Mouse (Mus musculus) limb, embryonic 14.5 days (tissue): ENCODE data around the gene Mapre1. TPM values are rescaled to one million over a fixed set of nuclear protein-coding genes. Genes with fewer than 3 reads are reported as not detected.

ENCODE experiments used
- ATAC-seq: fragments of 200-750 bp; cut with Nextera tagmentation; 2 replicates; pipeline ENCODE4 v1.8.0; 2017; ENCODE audit warnings: low read depth, moderate number of reproducible peaks, moderate TSS enrichment; ENCODE audit not compliant: low FRiP score
- DNase-seq: peaks from one replicate; pipeline ENCODE4 v3.0.0-alpha.2; 2015; ENCODE audit warnings: low spot score
- H3K27ac ChIP-seq: fragments of 300-500 bp; sonication (generic); replicated peaks from 2 replicates; pipeline ENCODE4 v1.5.1; 2014; ENCODE audit warnings: low read depth, mild to moderate bottlenecking, low read length, moderate library complexity, mixed read lengths
- H3K27me3 ChIP-seq: fragments of 300-500 bp; sonication (generic); 2 replicates; pipeline ENCODE4 v1.6.1; 2014; ENCODE audit warnings: low read length, mixed read lengths; ENCODE audit not compliant: control insufficient read depth, insufficient read depth
- H3K36me3 ChIP-seq: fragments of 300-500 bp; sonication (generic); 2 replicates; pipeline ENCODE4 v1.6.1; 2014; ENCODE audit warnings: mild to moderate bottlenecking, low read length, moderate library complexity, mixed read lengths; ENCODE audit not compliant: control insufficient read depth, insufficient read depth
- H3K4me1 ChIP-seq: fragments of 300-500 bp; sonication (generic); 2 replicates; pipeline ENCODE4 v1.6.1; 2014; ENCODE audit warnings: antibody characterized with exemption, low read length, mixed read lengths; ENCODE audit not compliant: control insufficient read depth, insufficient read depth
- H3K4me2 ChIP-seq: fragments of 300-500 bp; sonication (generic); replicated peaks from 2 replicates; pipeline ENCODE4 v1.6.1; 2014; ENCODE audit warnings: low read depth, mild to moderate bottlenecking, low read length, moderate library complexity; ENCODE audit not compliant: severe bottlenecking
- H3K4me3 ChIP-seq: fragments of 300-500 bp; sonication (generic); replicated peaks from 2 replicates; pipeline ENCODE4 v1.5.1; 2014; ENCODE audit warnings: low read length
- H3K9ac ChIP-seq: fragments of 300-500 bp; sonication (generic); 2 replicates; pipeline ENCODE4 v1.6.1; 2014; ENCODE audit warnings: mild to moderate bottlenecking, low read depth, low read length, moderate library complexity; ENCODE audit not compliant: severe bottlenecking
- H3K9me3 ChIP-seq: fragments of 300-500 bp; sonication (generic); 2 replicates; pipeline ENCODE4 v1.6.1; 2016; ENCODE audit warnings: low read length; ENCODE audit not compliant: control insufficient read depth
- POLR2A ChIP-seq: fragments of 200-500 bp; IDR thresholded peaks from 2 replicates; pipeline ENCODE4 v1.8.0; 2012; ENCODE audit warnings: inconsistent platforms, mild to moderate bottlenecking, moderate library complexity, borderline replicate concordance; ENCODE audit not compliant: insufficient read depth, insufficient read length; ENCODE audit errors: extremely low read depth
- WGBS: fragments of 180-500 bp; shearing (Covaris S2); extraction: QIAGEN DNeasy Blood & Tissue Kit; methylation state at CpG from one replicate; pipeline ENCODE4 v1.1.7; 2014; 5-methylcytosine and 5-hydroxymethylcytosine counted together
- polyA plus RNA-seq, 2 experiments: library from polyadenylated mRNA; depleted of rRNA in 1 of 2; stranded (reverse) in 1 of 2; unstranded in 1 of 2; fragments of >200 nt; fragmentation: Nextera tagmentation in 1 of 2; extraction: Ambion mirVana in 1 of 2; gene quantifications; 2 replicates each; pipeline versions ENCODE4 v1.2.1 to v1.2.3; 2012 to 2014

Gene Mapre1
- polyA plus RNA-seq, 2 experiments, result 36.1 to 203 TPM

DNA sequence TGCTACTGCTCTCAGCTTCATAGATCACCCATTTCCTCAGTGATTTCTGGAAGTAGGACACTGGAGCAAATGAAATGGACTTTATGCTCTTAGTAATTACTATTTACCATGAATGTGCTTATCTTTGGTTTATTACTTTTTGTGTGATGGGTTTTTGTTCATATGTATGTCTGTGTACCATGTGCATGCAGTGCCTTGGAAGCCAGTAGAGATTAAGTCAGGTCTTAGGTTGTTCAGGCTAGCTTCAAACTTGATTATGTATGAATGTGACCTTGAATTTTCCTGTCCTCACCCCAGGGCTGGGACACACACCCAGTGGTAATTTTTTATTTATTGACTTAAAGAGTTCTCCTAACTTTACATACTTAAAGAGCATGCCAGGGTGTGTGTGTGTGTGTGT, 6.9 kb downstream of the Mapre1 start:
- H3K4me3 ChIP-seq, result no peak overlapping the region
- H3K36me3 ChIP-seq, result peaks cover 43% of the 10 kb centered on the region
- H3K4me2 ChIP-seq, result no peak overlapping the region
- H3K27ac ChIP-seq, result no peak overlapping the region
- H3K9ac ChIP-seq, result no peak overlapping the region
- ATAC-seq, result no peak
- DNase-seq, result no peak
- no peak for TF ChIP-seq POLR2A
- no peaks in the 10 kb centered on the region for H3K27me3 ChIP-seq
- peaks cover 12% of the 10 kb centered on the region for H3K4me1 ChIP-seq
- H3K9me3 ChIP-seq, result no peaks in the 10 kb centered on the region

- Histone ChIP-seq H3K9me3 (no peaks in the 10 kb centered on the region), H3K4me3 (no peak overlapping the region), H3K27me3 (no peaks in the 10 kb centered on the region), H3K4me2 (no peak overlapping the region), H3K4me1 (peaks cover 5% of the 10 kb centered on the region), H3K36me3 (peaks cover 54% of the 10 kb centered on the region), H3K27ac (no peak overlapping the region), H3K9ac (no peak overlapping the region)
- no peak for TF ChIP-seq POLR2A
- no peak for DNase-seq
- ATAC-seq, result no peak
- WGBS, result 77% methylated on average over 2 of the region's 2 CpGs
Measured at GRCm38 (mm10) chr2:153750363-153750762, 9.3 kb downstream of the Mapre1 start.

DNA sequence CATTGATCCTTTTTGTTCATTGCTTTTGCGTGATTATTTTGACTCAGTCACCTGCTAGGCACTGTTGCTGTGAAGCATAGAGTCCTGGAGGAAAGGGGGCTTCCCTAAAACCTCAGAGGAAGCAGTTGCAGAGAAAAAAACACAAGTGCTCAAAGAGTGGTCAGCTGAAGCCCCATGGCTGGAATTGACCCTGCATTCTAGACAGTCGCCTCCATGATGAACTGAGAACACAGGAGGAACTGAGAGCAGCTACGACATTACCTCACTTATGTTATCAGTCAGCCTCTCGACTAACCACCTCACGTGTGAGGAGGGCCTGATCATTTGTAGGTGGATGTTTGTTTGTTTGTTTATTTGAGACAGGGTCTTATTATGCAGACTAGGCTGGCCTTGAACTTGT, 21.0 kb downstream of the Mapre1 start:
- H3K9ac ChIP-seq, result no peak overlapping the region
- H3K9me3 ChIP-seq, result no peaks in the 10 kb centered on the region
- H3K36me3 ChIP-seq, result peaks cover 92% of the 10 kb centered on the region
- ATAC-seq (no peak), DNase-seq (no peak)
- H3K4me2 ChIP-seq, result no peak overlapping the region
- no peaks in the 10 kb centered on the region for H3K4me1 ChIP-seq
- H3K27ac ChIP-seq, result no peak overlapping the region
- H3K4me3 ChIP-seq, result no peak overlapping the region
- no peaks in the 10 kb centered on the region for H3K27me3 ChIP-seq
- no peak for TF ChIP-seq POLR2A
- 89% methylated on average over 5 of the region's 5 CpGs for WGBS

- Histone ChIP-seq H3K9me3 (no peaks in the 10 kb centered on the region), H3K27me3 (no peaks in the 10 kb centered on the region), H3K27ac (no peak overlapping the region), H3K4me1 (no peaks in the 10 kb centered on the region), H3K9ac (no peak overlapping the region), H3K4me3 (no peak overlapping the region), H3K4me2 (no peak overlapping the region), H3K36me3 (peaks cover 64% of the 10 kb centered on the region)
- DNase-seq (no peak), ATAC-seq (no peak)
- 55% methylated on average over 6 of the region's 6 CpGs for WGBS
- no peak for TF ChIP-seq POLR2A
Measured at GRCm38 (mm10) chr2:153767484-153767883, 26.4 kb downstream of the Mapre1 start.

GRCm38 (mm10) chr2:153768881-153769280, 27.8 kb downstream of the Mapre1 start:
- no peaks in the 10 kb centered on the region for H3K9me3 ChIP-seq
- H3K4me1 ChIP-seq, result no peaks in the 10 kb centered on the region
- H3K27ac ChIP-seq, result no peak overlapping the region
- peaks cover 64% of the 10 kb centered on the region for H3K36me3 ChIP-seq
- H3K27me3 ChIP-seq, result no peaks in the 10 kb centered on the region
- whole genome bisulfite sequencing, result 81% methylated on average over 2 of the region's 2 CpGs
- H3K4me3 ChIP-seq, result no peak overlapping the region
- H3K4me2 ChIP-seq, result no peak overlapping the region
- H3K9ac ChIP-seq, result no peak overlapping the region
- ATAC-seq (no peak), DNase-seq (no peak)
- no peak for TF ChIP-seq POLR2A

DNA sequence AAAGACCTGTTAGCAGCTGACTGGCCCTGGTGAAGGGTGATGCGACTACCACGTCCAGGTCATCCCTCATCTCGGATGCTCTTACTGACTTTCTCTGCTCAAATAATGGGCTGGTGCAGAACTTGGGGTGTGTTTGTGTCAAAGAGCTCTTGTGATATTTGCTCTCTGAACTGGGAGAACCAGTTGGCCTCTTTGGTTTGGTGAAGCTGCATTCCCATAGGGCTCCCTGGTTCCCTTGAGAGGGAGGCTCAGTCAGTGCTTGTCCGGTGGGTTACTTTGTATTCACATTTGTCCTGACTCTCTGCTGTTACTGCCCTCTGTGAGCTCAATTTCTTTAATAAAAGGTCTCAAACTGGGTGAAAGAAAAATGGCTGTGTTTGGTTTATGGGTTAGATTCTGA, 31.9 kb downstream of the Mapre1 start:
- Histone ChIP-seq H3K4me1 (no peaks in the 10 kb centered on the region), H3K36me3 (peaks cover 32% of the 10 kb centered on the region), H3K27ac (no peak overlapping the region), H3K9me3 (no peaks in the 10 kb centered on the region), H3K27me3 (no peaks in the 10 kb centered on the region), H3K4me3 (no peak overlapping the region), H3K9ac (no peak overlapping the region), H3K4me2 (no peak overlapping the region)
- DNase-seq (no peak), ATAC-seq (no peak)
- no peak for TF ChIP-seq POLR2A
- WGBS, result 99% methylated on average over 4 of the region's 4 CpGs
